Mouse (Mus musculus) spleen, embryonic (tissue): Measurements from ENCODE around the gene Tmem204.

ENCODE experiments used
- CTCF ChIA-PET: fragments of 350-600 bp; sonication (Branson Sonifier 250); formaldehyde crosslinking; loops from one replicate; lab custom pipeline; 2022; lab: Charles Lee

Tmem204 gene

DNA sequence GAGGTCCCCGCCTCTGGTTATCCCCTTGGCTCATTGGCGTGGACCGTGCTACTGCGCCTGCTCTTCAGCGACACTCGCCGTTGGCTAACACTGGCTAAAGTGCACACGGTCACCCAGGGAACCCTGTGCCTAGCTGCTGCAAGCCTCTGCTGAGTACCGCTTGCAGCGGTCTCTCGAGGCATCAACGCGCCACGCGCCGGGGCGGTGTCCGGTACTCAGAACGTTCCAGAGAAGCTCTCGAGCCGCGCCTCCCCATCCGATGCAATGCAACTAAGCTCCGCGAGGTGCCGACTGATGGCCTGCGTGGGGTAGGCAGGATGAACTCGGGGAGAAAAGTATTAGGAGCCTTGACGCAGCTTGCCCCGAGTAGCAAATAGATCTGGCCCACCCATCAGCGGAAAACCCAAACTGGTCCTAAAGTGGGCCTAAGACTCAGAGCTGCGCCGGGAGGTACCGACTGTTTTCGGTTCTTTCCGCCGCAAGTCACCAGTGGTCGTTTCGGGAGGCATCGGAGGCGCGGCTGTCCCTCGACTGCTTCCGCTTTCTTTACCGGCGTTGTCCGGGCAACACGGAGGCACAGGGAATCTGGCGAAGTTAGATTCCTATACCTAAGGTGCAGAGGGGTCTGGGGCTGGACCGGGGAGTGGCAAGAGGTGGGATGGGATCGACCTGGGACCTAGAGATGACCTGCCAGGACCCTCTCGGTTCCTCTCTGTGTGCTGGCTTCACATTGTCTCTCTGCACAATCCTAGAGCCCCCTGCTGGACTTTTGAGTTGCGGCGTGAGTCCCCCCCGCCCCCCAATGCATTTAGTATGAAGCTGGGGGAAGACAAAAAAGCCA, 66.9 kb downstream of the Tmem204 start:
- CTCF ChIA-PET = interaction anchor here (0.6 to 1.1 kb wide), 5 partner anchors 10 to 122 kb away, joined by 3 to 6 read pairs (median 4); no protein-coding TSS in a partner anchor

DNA sequence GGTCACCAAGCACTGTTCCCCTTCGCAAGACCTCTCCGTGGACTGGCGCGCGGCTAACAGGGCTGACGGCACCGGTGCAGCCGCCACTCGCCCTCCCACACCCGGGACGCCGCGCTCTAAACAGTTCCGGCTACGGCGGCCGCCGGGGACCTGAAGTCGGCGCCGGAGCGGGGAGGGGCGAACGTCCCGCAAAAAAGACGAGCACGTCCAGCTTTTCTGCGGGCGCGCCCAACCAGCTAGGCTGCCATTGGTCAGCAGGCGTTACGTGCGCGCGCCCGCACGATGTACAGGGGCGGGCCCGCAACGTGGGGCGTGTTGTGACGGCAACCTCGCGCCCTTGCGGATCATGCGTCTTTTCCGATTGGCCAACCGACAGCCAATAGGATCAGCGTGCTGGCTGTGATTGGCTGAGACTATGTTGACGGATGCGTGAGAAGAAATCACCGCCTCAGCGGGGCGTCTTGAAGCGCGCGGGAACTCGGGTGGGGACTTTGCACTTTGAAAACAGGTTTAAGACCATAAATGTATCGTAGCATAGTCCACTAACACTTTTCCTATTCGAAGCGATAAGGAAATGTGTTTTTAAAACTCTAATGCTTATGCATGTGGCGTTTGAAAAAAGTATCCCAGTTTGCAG, 67.6 kb downstream of the Tmem204 start, which contains the start of the genes Cramp1l and Ift140:
TSS of gene Cramp1l (minus strand) at position 134 of the 637 bp plus-strand sequence.
TSS of gene Ift140 (plus strand) at position 431 of the 637 bp plus-strand sequence.
- CTCF ChIA-PET = interaction anchor here (0.6 to 1.1 kb wide), 2 partner anchors 12 to 68 kb away, joined by 3 read pairs; no protein-coding TSS in a partner anchor

DNA sequence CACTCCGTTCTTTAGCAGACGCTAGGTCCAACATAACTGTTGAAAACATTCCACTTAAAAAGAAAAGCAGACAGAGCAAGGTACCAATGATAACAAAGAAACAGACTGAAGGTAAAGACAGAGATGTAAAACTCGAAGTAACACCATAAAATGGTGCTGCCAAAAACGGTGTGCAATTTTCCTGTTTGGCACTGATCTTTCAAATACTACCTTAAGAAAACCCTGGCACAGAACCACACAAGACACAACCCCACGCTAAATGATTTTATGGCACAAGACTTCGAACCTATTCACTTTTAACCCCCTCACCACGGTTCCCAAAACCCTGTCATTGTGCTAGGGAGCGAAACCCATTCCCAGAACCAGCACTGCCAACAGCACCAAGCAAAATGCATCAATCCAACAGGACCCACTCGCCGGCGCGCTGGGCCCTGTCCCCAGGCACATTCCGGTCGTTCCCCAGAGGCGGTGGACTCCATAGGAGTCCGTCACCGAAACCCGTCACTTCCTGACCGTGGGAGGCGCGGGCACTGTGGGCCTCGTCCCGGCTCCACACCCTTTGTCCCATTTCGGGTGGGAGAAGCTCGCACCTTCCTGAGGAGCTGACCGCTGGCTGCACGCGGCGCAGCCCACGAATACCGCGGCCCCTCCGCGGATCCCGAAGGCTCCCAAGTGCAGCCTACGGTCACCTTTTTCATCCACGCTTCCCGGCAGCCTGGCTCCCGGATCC, 68.4 kb downstream of the Tmem204 start:
- CTCF ChIA-PET = interaction anchor here (0.6 kb wide), 1 partner anchor 12 kb away, joined by 3 read pairs; no protein-coding TSS in a partner anchor

DNA sequence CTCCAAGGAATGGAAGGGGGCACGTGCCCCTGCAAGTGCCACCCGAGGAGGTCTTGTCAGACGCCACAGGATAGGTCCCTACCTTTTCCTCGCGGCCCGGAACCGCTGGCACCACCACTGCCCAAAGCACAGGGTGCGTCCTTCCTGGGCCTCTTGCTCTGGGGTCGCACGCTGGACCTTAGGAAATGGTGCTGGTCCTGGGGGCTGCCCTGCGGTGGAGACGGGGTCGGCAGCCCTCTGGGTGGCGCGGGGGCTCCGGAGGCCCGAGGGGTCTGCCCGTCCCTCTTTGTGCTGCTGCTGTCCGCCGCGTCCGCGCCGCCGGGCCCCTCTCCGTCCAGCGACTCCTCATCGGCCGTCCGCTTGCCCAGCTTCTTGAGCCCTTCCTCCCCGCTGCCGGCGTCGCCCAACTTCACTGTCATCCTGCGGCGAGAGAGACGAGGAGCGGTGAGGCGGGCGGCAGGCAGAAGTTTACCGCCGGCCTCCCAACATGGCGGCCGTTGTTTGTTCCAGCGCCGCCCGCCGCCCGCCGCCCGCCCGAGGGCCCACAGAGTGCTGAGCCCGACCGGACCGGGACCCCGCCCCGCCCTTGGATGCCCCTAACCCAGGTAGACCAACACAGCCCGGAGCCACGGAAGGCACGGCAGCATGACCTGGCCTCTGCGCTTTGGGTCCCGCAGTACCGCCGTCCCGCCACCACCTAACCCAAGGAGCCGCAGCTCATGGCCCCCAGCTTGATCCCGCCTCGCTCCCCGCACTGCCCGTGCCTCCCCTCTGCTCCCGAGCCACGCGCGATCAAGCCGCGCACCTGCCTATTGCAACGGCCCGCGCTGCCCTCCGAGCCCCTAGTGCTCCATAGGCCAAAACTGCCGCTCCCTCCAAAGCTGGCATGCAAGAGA, 69.5 kb downstream of the Tmem204 start:
- CTCF ChIA-PET = no interaction called here
